Mouse (Mus musculus) liver, postnatal 0 days (tissue): ENCODE measurements around the gene Pdcd2. TPM values are rescaled to one million over a fixed set of nuclear protein-coding genes. Genes with fewer than 3 reads are reported as not detected.

Source experiments
- ATAC-seq: fragments of 200-750 bp; cut with Nextera tagmentation; 2 replicates; pipeline ENCODE4 v1.8.0; 2017; ENCODE audit warnings: mild to moderate bottlenecking, moderate library complexity
- DNase-seq: peaks from one replicate; pipeline ENCODE4 v3.0.0-alpha.2; 2016
- H3K27ac ChIP-seq: fragments of 300-500 bp; sonication (generic); 2 replicates; pipeline ENCODE4 v1.5.1; 2014; ENCODE audit warnings: antibody characterized with exemption, moderate library complexity, mild to moderate bottlenecking, low read depth
- H3K27me3 ChIP-seq: fragments of 300-500 bp; sonication (generic); 2 replicates; pipeline ENCODE4 v1.6.1; 2014; ENCODE audit warnings: low read length, control low read depth, mixed read lengths; ENCODE audit not compliant: insufficient read depth
- H3K36me3 ChIP-seq: fragments of 300-500 bp; sonication (generic); replicated peaks from 2 replicates; pipeline ENCODE4 v1.6.1; 2014; ENCODE audit warnings: mild to moderate bottlenecking, control low read depth, low read length, moderate library complexity, mixed read lengths; ENCODE audit not compliant: insufficient read depth
- H3K4me1 ChIP-seq: fragments of 300-500 bp; sonication (generic); 2 replicates; pipeline ENCODE4 v1.6.1; 2014; ENCODE audit warnings: antibody characterized with exemption, mild to moderate bottlenecking, control low read depth; ENCODE audit not compliant: insufficient read depth
- H3K4me2 ChIP-seq: fragments of 300-500 bp; sonication (generic); 2 replicates; pipeline ENCODE4 v1.6.1; 2014; ENCODE audit warnings: low read depth, mild to moderate bottlenecking, low read length, moderate library complexity, mixed read lengths
- H3K4me3 ChIP-seq: fragments of 300-500 bp; sonication (generic); 2 replicates; pipeline ENCODE4 v1.5.1; 2014; ENCODE audit warnings: low read depth, low read length
- H3K9ac ChIP-seq: fragments of 300-500 bp; sonication (generic); replicated peaks from 2 replicates; pipeline ENCODE4 v1.6.1; 2014; ENCODE audit warnings: mild to moderate bottlenecking, moderate library complexity
- H3K9me3 ChIP-seq: fragments of 300-500 bp; sonication (generic); 2 replicates; pipeline ENCODE4 v1.6.1; 2016; ENCODE audit warnings: mild to moderate bottlenecking, control low read depth, low read length, mixed read lengths
- CTCF ChIP-seq: sonication (generic); IDR thresholded peaks from 2 replicates; pipeline ENCODE4 v1.5.1; 2016; ENCODE audit warnings: antibody characterized with exemption, low read depth
- EP300 ChIP-seq: IDR thresholded peaks from 2 replicates; pipeline ENCODE4 v1.6.1; 2016; ENCODE audit warnings: antibody characterized with exemption, low read depth, mild to moderate bottlenecking
- WGBS: fragments of 180-500 bp; shearing (Covaris S2); extraction: QIAGEN DNeasy Blood & Tissue Kit; methylation state at CpG from one replicate; pipeline ENCODE4 v1.1.7; 2014; ENCODE audit not compliant: insufficient replicate concordance; 5-methylcytosine and 5-hydroxymethylcytosine counted together
- polyA plus RNA-seq: library from polyadenylated mRNA; unstranded; fragments of >200 nt; fragmentation: Nextera tagmentation; extraction: Ambion mirVana; gene quantifications from 2 replicates; pipeline ENCODE4 v1.2.1, GENCODE M21; 2015

Gene Pdcd2
- polyA plus RNA-seq, 1 experiment from 2014 or later: 25.4 TPM

DNA sequence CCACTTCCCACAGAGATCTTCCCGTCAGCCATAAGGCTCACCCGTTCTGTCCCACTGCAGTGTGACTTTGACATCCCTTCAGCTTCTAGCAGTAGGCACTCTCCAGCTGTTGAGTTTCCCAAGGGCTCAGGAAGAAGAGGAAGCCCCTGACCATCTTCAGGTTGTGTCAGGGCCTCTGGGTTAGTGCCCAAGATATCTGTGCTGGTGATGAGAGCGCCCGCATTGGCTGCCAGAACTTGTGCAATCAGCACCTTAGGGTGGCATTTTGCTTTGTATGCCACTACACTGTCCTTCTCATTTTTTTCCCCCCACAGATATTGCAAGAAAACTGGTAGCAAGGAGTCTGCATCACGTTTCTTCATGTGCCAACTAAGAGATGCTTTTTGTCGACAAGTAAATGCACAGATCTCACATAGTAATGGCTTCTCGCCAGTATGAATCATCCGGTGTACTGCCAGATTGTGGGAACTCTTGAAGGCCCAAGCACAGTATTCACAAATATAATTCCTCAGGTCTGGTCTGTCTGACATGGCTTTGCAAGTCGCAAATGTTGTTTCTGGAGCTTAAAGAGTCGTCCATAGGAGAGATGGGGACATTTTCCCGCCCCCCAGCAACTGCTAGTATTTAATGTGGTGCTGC, 8.2 kb upstream of the Pdcd2 start:
- no peak for TF ChIP-seq EP300
- no peak for TF ChIP-seq CTCF
- Histone ChIP-seq H3K4me1 (no peaks in the 10 kb centered on the region; the same call in 1 of the 2 replicates), H3K27ac (no peak overlapping the region), H3K36me3 (no peaks in the 10 kb centered on the region), H3K27me3 (peaks cover 19% of the 10 kb centered on the region), H3K4me2 (peak overlapping the region; percentile 78), H3K4me3 (peak overlapping the region; percentile 45; the same call in 1 of the 2 replicates), H3K9ac (no peak overlapping the region), H3K9me3 (no peaks in the 10 kb centered on the region)
- WGBS: 52% methylated on average over 11 of the region's 11 CpGs
- DNase-seq: no peak
- ATAC-seq: no peak

DNA sequence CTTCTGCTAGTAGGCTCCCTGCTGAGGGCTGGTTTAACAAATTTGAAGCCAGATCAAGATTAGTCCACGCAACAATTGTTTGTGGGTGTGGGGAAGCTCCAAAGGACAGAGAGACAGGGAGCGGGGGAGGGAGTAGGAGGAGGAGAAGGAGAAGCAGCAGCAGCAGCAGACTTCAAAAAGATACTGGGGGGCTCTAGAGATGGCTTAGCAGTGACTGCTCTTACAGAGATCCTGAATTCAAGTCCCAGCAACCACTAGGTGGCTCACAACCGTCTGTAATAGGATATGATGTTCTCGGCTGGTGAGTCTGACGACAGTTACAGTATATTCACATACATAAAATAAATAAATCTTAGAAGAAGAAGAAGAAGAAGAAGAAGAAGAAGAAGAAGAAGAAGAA, 3.0 kb upstream of the Pdcd2 start:
- no peak for ATAC-seq
- H3K4me3 ChIP-seq: no peak overlapping the region
- WGBS: 28% methylated on average over 5 of the region's 5 CpGs
- H3K9me3 ChIP-seq: no peaks in the 10 kb centered on the region
- no peak overlapping the region for H3K9ac ChIP-seq
- H3K27me3 ChIP-seq: peaks cover 1% of the 10 kb centered on the region; the same call in 1 of the 2 replicates
- peaks cover 2% of the 10 kb centered on the region; the same call in 1 of the 2 replicates for H3K36me3 ChIP-seq
- H3K4me1 ChIP-seq: peaks cover 15% of the 10 kb centered on the region
- no peak overlapping the region for H3K4me2 ChIP-seq
- TF ChIP-seq CTCF (peak; percentile 51), EP300 (no peak)
- peak; percentile 33 for DNase-seq
- H3K27ac ChIP-seq: no peak overlapping the region

DNA sequence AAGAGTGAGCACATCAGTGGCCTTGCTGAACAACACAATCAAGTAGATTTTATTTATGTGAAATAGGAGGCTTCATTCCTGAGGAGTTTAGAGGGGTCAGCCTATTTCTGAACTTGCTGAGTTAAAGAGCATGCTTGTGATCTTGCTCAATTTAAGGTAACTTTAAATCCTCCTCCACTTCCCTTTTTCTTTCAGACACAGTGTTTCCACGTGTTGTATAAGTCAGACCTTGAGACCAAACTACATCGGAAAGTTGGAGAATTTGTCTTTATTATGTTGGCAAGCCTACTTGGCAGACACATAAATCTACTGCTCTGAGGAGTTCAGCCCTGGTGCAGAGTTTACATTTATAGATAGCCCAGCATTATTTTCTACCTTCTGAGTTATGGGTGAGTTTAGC, 1.8 kb upstream of the Pdcd2 start:
- TF ChIP-seq CTCF (no peak), EP300 (no peak)
- Histone ChIP-seq H3K4me1 (peaks cover 15% of the 10 kb centered on the region), H3K27me3 (no peaks in the 10 kb centered on the region), H3K4me2 (no peak overlapping the region), H3K9me3 (no peaks in the 10 kb centered on the region), H3K9ac (no peak overlapping the region), H3K27ac (no peak overlapping the region), H3K36me3 (peaks cover 15% of the 10 kb centered on the region; the same call in 1 of the 2 replicates), H3K4me3 (no peak overlapping the region)
- DNase-seq (no peak), ATAC-seq (no peak)
- 36% methylated on average over 2 of the region's 2 CpGs for WGBS

DNA sequence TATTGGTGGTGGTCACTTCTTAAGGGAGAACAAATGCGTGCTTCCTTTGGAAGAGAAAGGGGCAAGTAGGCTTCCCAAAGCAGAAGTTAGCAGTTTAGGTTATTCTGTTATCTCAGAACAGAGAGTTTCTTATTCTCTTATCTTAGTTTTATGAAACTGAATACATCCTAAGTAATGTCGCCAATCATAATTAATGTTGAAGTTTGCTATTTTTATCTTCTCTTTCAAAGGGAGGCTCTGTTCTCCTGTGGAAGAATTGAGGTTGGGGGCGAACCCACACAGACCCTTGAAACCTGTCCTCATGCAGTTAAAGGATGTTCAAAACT, 673 bp upstream of the Pdcd2 start:
- H3K27ac ChIP-seq: peak overlapping the region; percentile 88

DNA sequence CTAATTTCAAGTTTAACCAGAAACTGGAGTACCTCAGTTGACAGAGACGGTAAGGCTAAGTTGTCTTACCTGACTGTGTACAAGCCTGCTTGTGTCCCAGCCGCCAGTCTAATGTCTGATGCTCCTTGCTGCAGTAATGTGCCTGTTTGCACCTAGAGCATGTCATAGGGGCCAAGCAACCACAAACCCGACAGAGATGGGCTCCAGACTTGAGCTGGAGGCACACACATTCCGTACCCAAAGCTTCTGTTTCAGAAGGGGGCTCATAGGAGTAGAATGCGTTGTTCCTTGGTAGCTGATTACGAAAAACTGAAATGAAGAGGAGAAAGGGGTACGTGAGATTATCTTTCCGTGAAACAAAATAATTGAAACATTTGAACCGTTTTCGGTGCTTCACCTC, 797 bp downstream of the Pdcd2 start:
- Histone ChIP-seq H3K27me3 (no peaks in the 10 kb centered on the region), H3K4me3 (peak overlapping the region; percentile 93), H3K9me3 (no peaks in the 10 kb centered on the region), H3K27ac (peak overlapping the region; percentile 88; the same call in 1 of the 2 replicates), H3K9ac (peak overlapping the region; percentile 86), H3K4me2 (peak overlapping the region; percentile 99), H3K4me1 (peaks cover 15% of the 10 kb centered on the region), H3K36me3 (peaks cover 36% of the 10 kb centered on the region)
- WGBS: 12% methylated on average over 10 of the region's 10 CpGs
- TF ChIP-seq CTCF (no peak), EP300 (no peak)
- DNase-seq: no peak
- no peak for ATAC-seq

More for the DNA sequence above, 673 bp upstream of the Pdcd2 start:
- TF ChIP-seq CTCF: no peak
- TF ChIP-seq EP300: no peak
- WGBS: 29% methylated on average over 3 of the region's 3 CpGs
- Histone ChIP-seq H3K4me1 (peaks cover 15% of the 10 kb centered on the region), H3K4me2 (peak overlapping the region; percentile 99), H3K27me3 (no peaks in the 10 kb centered on the region), H3K9me3 (no peaks in the 10 kb centered on the region), H3K4me3 (peak overlapping the region; percentile 93), H3K9ac (peak overlapping the region; percentile 86), H3K36me3 (peaks cover 25% of the 10 kb centered on the region)
- ATAC-seq: no peak
- no peak for DNase-seq

DNA sequence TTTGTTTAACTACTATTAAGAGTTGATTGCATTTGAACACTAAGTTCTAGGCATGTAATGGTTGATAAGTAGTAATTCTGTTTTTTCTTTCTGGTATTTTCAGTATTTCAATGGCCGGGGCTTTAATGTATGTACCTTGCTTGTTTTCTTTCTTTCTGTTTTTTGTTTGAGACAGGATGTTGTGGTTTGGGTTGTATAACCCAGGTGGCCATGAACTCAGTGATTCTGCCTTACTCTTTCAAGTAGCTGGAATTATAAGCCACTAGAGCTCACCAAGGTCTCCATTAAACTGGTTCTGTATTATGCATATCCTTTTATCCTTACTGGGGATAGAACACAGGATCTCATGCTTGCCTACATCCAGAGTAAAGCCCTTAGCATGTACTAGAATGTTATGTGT, 8.3 kb downstream of the Pdcd2 start:
- TF ChIP-seq EP300 (no peak), CTCF (no peak)
- no peak overlapping the region for H3K4me2 ChIP-seq
- peaks cover 79% of the 10 kb centered on the region for H3K36me3 ChIP-seq
- no peak for DNase-seq
- ATAC-seq: no peak
- H3K9me3 ChIP-seq: no peaks in the 10 kb centered on the region
- no peak overlapping the region for H3K9ac ChIP-seq
- no peak overlapping the region for H3K4me3 ChIP-seq
- no peak overlapping the region for H3K27ac ChIP-seq
- H3K27me3 ChIP-seq: no peaks in the 10 kb centered on the region
- H3K4me1 ChIP-seq: no peaks in the 10 kb centered on the region
- WGBS: 94% methylated on average over 1 of the region's 1 CpGs

DNA sequence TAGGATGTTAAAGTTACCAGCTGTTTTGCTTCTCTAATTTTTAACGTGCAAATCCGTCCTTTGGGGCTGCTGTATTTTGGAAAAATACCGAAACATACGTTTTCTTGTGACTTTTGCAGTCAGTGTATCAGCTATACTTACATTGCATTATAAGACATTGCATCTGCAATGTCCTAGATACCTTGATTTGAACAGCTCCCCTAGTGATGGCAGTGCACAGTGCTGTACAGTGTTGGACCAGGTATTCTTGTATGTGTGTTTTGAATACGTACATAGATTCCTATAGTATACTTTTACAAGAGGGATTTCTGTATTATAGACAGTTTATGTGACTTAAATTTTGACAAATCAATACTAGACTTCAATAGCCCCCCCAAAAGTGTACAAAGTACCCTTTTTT, 8.9 kb downstream of the Pdcd2 start:
- H3K27me3 ChIP-seq: no peaks in the 10 kb centered on the region
- no peak overlapping the region for H3K4me3 ChIP-seq
- DNase-seq: no peak
- ATAC-seq: no peak
- no peaks in the 10 kb centered on the region for H3K4me1 ChIP-seq
- no peak overlapping the region for H3K9ac ChIP-seq
- H3K27ac ChIP-seq: no peak overlapping the region
- no peak for TF ChIP-seq CTCF
- TF ChIP-seq EP300: no peak
- no peak overlapping the region for H3K4me2 ChIP-seq
- peaks cover 80% of the 10 kb centered on the region for H3K36me3 ChIP-seq
- no peaks in the 10 kb centered on the region for H3K9me3 ChIP-seq
- WGBS: 87% methylated on average over 5 of the region's 5 CpGs
